Mouse (Mus musculus): ENCODE measurements around the gene Chd5. TPM values are rescaled to one million over a fixed set of nuclear protein-coding genes. Genes with fewer than 3 reads are reported as not detected.

Gene Chd5
- 0.04 TPM in 1 of 2 replicates, not detected in the other for polyA plus RNA-seq (2015; fragmentation: Nextera tagmentation; extraction: Ambion mirVana)

DNA sequence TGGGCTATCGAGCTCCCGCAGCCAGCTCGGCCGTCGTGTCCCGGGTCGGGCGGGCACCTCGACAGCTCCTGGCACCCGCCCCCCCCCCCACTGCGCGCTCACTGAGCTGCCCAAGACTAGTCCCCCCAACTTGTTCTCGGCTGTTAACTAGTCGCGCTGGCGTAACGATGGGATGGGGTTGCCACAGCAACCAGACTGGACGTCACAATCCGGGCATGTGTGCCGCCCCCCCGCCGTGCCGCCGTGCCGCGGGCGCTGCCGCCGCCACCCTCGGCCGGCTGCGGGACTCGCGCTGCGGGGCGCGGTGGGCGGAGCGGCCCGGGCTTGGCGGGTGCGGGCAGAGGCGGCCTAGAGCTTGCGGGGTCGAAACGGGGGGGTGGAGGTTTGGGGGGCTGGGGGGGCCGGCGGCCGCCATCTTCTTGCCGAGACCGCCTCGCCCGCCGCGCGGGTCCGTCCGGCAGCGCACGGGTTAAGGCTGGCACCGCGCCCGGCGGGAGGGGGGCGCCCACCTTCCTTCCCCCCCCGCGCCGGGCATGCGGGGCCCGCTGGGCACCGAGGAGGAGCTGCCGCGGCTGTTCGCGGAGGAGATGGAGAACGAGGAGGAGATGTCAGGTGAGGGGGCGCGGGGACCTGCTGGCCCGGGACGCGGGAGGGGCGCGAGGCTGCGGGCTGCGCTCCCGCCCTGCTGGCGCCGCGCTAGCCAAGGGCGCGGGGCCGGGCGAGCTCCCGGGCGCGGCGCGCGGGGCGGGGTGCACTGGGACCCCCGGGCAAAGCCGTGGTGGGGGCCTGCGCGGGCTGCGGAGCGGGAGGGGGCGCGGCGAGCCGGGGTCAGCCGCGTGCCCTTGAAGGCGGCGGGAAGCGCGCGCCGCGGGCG is at the start of gene Chd5:
TSS of gene Chd5 (plus strand) at position 233 of the 874 bp plus-strand sequence.

DNA sequence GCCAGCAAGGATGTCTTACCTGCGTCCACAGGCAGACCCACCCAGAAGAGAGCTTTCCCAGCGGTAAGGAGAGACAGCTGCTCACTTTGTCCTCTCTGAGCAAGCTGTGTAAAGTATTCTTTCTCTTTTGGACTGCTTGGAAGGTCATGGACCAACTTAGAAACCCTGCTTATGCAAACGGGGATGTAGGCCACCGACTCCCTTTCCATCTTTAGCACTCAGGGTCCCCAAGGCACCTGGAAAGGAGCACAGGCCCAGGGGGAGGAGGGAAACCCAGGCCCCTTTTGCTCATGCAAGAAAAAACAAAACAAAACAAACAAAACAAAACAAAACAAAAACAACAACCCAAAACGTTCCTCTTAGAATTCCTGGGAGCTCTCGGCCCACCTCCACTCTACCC is 46.9 kb upstream of the Chd5 start, which contains the start of gene Hes3:
TSS of gene Hes3 (minus strand) at position 101 of the 400 bp plus-strand sequence.

DNA sequence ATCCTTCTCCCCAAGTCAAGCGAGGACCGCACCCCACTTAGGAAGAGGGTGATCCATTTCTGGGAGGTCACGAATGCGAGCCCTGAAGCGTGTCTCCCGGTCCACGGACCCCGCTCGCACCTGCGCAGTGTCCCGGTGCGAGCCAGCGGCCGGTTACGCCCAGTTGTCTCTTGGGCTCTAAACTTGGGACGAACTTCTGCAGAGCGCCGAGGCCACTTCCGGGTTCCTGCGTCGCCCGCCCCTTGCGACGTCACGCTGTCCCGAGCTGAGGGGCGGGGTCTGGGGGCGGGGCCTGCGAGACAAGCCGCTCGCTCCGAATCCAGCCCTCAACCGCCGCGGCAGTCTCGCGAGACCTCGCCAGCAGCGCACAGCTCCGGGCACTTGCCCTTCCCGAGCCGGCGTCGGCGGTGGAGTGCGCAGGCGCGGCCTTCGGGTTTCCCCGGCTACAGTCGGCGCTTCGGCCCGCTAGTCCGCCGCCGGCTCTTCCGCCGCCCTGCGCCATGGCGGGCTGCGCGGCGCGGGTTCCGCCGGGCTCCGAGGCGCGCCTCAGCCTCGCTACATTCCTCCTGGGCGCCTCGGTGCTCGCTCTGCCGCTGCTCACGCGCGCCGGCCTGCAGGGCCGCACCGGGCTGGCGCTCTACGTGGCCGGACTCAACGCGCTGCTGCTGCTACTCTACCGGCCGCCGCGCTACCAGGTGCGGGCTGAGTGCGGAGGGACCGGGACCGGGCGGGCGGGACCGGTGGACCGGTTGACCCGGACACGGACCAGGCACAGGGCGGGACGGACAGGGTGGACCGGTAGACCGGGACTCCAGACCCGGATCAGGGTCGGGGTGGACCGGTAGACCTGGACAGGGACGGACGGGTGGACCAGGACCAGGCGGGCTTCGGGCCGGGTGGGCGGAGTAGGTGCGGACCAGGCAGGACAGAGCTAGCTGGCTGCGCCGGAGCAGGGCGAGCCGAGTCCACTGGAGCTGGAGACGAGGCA is 41.3 kb upstream of the Chd5 start, which contains the start of gene Icmt:
TSS of gene Icmt (plus strand) at position 354 of the 988 bp plus-strand sequence.

DNA sequence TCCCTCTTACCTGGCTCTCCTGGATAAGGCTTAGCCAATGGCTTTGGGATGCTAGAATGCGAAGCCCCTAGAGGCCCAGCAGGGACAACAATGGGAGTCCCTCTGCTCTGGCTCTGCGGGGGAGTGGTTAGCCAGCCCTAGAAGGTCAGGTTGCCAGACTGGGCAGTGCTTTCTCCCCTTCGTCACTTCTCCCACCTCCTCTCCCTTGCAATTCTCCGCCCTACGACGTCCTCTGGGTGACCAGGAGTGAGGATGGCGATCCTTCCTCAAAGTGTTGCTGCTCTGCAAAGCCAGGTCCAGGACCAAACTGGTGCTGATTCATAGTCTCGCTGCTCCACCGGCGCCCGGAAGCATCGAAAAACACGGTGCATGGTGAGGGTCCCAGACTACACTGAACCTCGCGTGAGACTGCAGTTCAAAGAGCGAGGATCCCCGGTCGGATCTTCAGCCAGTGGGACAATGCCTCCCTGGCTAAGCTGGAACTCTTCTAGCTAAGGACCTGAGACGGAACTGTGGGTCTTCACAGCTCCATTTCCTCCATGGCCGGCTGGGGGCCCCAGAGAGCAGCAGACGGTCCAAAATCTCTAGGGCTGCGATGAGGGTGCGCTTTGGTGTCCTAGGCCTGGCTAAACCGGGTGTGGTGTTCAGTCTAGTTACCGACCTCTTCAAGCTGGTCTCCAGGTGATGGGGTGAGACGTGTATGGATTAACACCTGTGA is 19.8 kb upstream of the Chd5 start, which contains the start of gene Rnf207:
TSS of gene Rnf207 (minus strand) at position 477 of the 718 bp plus-strand sequence.

DNA sequence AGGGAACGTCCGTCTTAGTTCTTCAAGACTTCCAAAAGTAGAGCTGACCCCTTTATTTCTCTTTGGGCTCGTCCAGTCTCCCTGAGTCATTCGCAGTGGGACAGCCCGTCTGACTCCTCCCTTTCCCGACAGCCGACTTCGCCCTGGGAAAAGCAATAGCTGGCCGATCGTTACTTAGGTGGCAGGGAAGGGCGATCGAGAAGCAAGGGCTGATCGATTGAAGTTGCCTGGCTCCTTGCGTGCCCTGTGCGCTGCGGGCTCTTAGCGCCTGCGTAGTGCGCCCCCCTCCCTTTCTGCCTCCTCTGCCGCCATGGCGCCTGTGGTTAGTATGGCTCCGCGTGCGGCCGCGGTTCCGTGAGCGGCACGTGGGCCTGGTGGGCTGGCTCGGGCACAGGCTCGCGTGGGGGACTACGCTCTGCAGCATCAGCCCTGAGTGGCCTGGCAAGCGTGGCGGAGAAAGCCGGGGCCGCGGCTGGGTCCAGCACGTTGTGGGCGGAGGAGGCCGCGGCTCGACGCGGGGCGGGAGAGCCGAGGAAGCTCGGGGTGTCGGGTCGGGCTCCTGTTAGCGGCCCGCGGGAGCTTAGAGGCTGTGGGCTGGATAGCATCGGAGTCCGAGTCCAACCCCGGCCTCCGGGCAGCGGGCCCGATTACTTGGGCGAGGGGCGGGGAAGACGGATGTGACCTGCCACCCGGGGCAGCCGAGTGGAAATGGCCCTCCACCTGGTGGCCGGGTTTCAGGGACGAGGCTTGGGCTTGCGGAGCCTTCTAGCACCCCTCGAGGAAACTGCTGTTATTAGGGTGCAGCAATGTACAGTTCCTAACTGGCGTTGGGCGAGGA is 12.7 kb upstream of the Chd5 start, which contains the start of gene Rpl22:
TSS of gene Rpl22 (plus strand) at position 169 of the 838 bp plus-strand sequence.

Other genes with a start within 250 kb of the Chd5 start
- 0.28 and 0.49 TPM in 2 replicates for gene Tnfrsf25, start 222.7 kb upstream of the Chd5 start, polyA plus RNA-seq (2015; fragmentation: Nextera tagmentation; extraction: Ambion mirVana)
- 1.1 TPM in 2 replicates for gene Espn, start 186.3 kb upstream of the Chd5 start, polyA plus RNA-seq (2015; fragmentation: Nextera tagmentation; extraction: Ambion mirVana)
- gene Hes2, start 179.8 kb upstream of the Chd5 start, polyA plus RNA-seq (2015; fragmentation: Nextera tagmentation; extraction: Ambion mirVana), result not detected in 2 replicates
- 21.3 and 23.8 TPM in 2 replicates for gene Acot7, start 160.5 kb upstream of the Chd5 start, polyA plus RNA-seq (2015; fragmentation: Nextera tagmentation; extraction: Ambion mirVana)
- 8.8 and 11.8 TPM in 2 replicates for gene Gpr153, start 64.4 kb upstream of the Chd5 start, polyA plus RNA-seq (2015; fragmentation: Nextera tagmentation; extraction: Ambion mirVana)
- not detected in 2 replicates for gene Hes3, start 47.0 kb upstream of the Chd5 start, polyA plus RNA-seq (2015; fragmentation: Nextera tagmentation; extraction: Ambion mirVana)
- 8.0 and 10.4 TPM in 2 replicates for gene Icmt, start 41.4 kb upstream of the Chd5 start, polyA plus RNA-seq (2015; fragmentation: Nextera tagmentation; extraction: Ambion mirVana)
- gene Rnf207, start 19.7 kb upstream of the Chd5 start, polyA plus RNA-seq (2015; fragmentation: Nextera tagmentation; extraction: Ambion mirVana), result 0.17 TPM in 1 of 2 replicates, not detected in the other
- gene Rpl22, start 12.9 kb upstream of the Chd5 start, polyA plus RNA-seq (2015; fragmentation: Nextera tagmentation; extraction: Ambion mirVana), result 252 and 255 TPM in 2 replicates
- 0.36 and 0.40 TPM in 2 replicates for gene Nphp4, start 138.1 kb downstream of the Chd5 start, polyA plus RNA-seq (2015; fragmentation: Nextera tagmentation; extraction: Ambion mirVana)
- 3.1 and 3.8 TPM in 2 replicates for gene Kcnab2, start 139.2 kb downstream of the Chd5 start, polyA plus RNA-seq (2015; fragmentation: Nextera tagmentation; extraction: Ambion mirVana)